Mouse (Mus musculus): Measurements from ENCODE around the gene Gpr152. TPM values are rescaled to one million over a fixed set of nuclear protein-coding genes. Genes with fewer than 3 reads are reported as not detected.
A peak's percentile ranks its signal among the peaks of the same experiment; 100 is the strongest.
"Not testable (repeated sequence)": the region's sequence is repeated elsewhere in the genome, so short reads cannot be mapped to it uniquely, and the experiment has no call there.

Gene Gpr152
- polyA plus RNA-seq, 1 experiment from 2014 or later: not detected

DNA sequence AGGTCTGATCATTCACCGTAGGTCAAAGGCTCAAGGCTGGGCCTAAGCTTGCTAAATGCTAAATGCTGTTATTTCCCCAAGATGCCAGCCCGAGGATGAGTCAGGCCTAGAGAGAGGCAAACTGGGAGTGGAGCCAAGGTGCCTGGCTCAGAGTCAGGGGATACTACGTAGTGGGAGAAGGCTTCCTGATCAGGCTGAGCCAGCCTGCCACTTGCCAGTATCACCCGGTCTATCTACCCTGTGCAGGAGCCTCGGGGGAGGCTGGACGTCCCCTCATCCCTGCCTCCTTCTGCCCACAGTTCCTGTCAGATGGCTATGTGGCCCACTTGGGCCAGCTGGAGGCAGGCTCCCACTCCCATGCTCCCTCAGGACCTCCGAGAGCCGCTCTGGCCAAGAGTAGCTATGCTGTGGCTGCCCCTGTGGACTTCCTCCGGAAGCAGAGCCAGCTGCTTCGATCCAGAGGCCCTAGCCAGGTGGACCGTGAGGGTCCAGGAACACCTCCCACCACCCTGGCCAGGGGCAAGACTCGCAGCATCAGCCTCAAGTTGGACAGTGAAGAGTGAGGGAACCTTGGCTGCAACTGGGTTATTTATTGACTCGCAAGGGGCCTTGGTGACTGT is 26.3 kb upstream of the Gpr152 start:
- Histone ChIP-seq H3K27me3 (no peaks in the 10 kb centered on the region), H3K4me3 (no peak overlapping the region), H3K27ac (no peak overlapping the region), H3K9me3 (no peaks in the 10 kb centered on the region), H3K4me2 (replicated peaks) (no peak overlapping the region), H3K9ac (no peak overlapping the region; the same call in 1 of the 2 replicates), H3K36me3 (peaks cover 68% of the 10 kb centered on the region), H3K4me1 (peaks cover 7% of the 10 kb centered on the region; the same call in 1 of the 2 replicates)
- no peak for ATAC-seq (ENCODE audit: insufficient number of reproducible peaks, insufficient read depth, low FRiP score, low TSS enrichment)
- WGBS: 73% methylated on average over 13 of the region's 13 CpGs

DNA sequence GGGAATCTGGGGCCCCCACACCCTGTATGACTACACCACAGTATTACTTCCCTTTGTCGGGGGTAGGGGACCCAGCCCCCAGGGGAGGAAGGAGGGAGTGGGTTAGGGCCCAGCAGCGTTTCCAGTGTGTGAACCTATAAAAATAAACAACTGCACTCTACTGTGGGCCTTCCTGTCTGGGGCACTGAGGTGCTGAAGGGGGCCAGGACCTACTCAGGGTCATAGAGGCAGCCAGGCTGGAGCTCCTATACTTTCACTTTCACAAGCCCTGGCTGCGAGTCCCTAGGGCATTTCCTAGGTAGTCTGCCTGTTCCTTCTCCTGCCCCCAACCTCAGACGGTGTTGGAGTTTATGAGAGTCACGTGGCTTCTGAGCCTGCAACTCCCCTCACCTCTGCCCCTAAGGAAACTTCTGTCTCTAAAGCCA is 25.8 kb upstream of the Gpr152 start:
- Histone ChIP-seq H3K4me1 (peaks cover 7% of the 10 kb centered on the region; the same call in 1 of the 2 replicates), H3K36me3 (peaks cover 69% of the 10 kb centered on the region), H3K9ac (no peak overlapping the region), H3K4me2 (replicated peaks) (no peak overlapping the region), H3K27ac (no peak overlapping the region), H3K4me3 (no peak overlapping the region), H3K9me3 (no peaks in the 10 kb centered on the region), H3K27me3 (no peaks in the 10 kb centered on the region)
- 48% methylated on average over 5 of the region's 5 CpGs for WGBS
- ATAC-seq (ENCODE audit: insufficient number of reproducible peaks, insufficient read depth, low FRiP score, low TSS enrichment): no peak

DNA sequence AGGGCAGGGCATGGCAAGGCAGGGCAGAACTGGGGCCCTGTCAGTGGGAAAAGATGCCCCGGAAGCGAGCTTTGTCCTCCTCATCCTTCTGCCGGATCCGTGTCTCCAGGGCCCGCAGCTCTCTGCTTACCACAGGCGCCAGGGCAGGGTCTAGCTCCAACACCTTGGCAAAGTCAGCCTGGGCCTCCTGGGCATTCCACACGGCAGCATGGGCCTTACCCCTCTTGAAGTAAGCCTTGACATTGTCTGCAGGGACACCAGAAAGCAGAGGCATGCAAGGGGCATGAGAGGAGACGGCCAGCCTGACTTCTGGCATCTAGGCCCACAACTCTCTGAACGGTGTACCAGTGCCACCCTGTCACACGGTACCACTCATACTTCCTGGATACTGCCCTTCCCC is 25.0 kb upstream of the Gpr152 start:
- 88% methylated on average over 10 of the region's 10 CpGs for WGBS
- no peak for ATAC-seq (ENCODE audit: insufficient number of reproducible peaks, insufficient read depth, low FRiP score, low TSS enrichment)
- H3K4me3 ChIP-seq: no peak overlapping the region

DNA sequence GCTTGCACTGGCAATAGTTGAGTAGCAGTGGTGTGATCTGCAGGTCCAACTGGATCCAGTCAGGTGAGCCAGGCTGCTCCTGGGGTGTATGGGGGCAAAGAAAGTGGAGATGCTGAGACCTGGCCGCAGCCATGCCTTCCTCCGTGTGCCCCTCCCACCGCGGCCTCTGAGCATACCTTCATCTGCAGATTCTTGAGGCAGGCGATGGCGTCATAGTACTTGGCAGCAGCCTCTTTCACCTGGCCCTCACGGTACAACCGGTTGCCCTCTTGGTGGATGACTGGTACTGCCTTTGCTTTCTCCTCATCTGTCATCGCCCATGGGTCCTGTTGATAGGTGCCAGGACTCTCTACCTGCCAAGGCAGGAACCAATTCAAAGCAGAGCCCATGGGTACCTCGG is 24.4 kb upstream of the Gpr152 start:
- peaks cover 69% of the 10 kb centered on the region for H3K36me3 ChIP-seq
- no peaks in the 10 kb centered on the region for H3K9me3 ChIP-seq
- no peak for ATAC-seq (ENCODE audit: insufficient number of reproducible peaks, insufficient read depth, low FRiP score, low TSS enrichment)
- no peak overlapping the region for H3K4me3 ChIP-seq
- H3K9ac ChIP-seq: no peak overlapping the region
- no peak overlapping the region for H3K4me2 ChIP-seq (replicated peaks)
- H3K4me1 ChIP-seq: peaks cover 8% of the 10 kb centered on the region; the same call in 1 of the 2 replicates
- no peaks in the 10 kb centered on the region for H3K27me3 ChIP-seq
- 95% methylated on average over 10 of the region's 10 CpGs for WGBS
- no peak overlapping the region for H3K27ac ChIP-seq

More for the DNA sequence above, 25.0 kb upstream of the Gpr152 start:
- Histone ChIP-seq H3K27ac (no peak overlapping the region), H3K4me1 (peaks cover 7% of the 10 kb centered on the region; the same call in 1 of the 2 replicates), H3K9ac (no peak overlapping the region), H3K36me3 (peaks cover 69% of the 10 kb centered on the region), H3K4me2 (replicated peaks) (no peak overlapping the region), H3K9me3 (no peaks in the 10 kb centered on the region), H3K27me3 (no peaks in the 10 kb centered on the region)

DNA sequence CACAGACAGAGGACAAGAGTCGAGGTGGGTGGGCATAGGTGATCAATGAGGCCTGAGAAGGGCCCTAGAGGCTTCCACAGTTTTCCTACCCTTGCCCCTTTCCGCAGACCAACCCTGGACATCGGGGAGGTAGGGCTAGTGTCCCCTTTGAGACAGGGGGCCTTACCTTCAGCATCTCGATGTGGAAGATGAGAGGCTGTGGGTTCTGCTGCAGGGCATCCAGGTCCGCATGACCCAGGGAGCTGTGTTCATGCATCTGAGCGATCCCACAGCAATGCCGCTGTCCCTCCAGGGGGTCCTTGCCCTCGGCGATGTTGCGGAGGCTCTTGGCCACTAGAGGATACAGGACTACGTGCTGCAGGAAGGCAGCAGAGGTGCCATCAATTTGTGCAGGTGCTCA is 23.8 kb upstream of the Gpr152 start:
- Histone ChIP-seq H3K27me3 (no peaks in the 10 kb centered on the region), H3K27ac (no peak overlapping the region), H3K4me3 (no peak overlapping the region), H3K9ac (no peak overlapping the region), H3K4me2 (replicated peaks) (no peak overlapping the region), H3K36me3 (peaks cover 69% of the 10 kb centered on the region), H3K4me1 (peaks cover 15% of the 10 kb centered on the region; the same call in 1 of the 2 replicates), H3K9me3 (no peaks in the 10 kb centered on the region)
- 86% methylated on average over 11 of the region's 11 CpGs for WGBS
- no peak for ATAC-seq (ENCODE audit: insufficient number of reproducible peaks, insufficient read depth, low FRiP score, low TSS enrichment)

DNA sequence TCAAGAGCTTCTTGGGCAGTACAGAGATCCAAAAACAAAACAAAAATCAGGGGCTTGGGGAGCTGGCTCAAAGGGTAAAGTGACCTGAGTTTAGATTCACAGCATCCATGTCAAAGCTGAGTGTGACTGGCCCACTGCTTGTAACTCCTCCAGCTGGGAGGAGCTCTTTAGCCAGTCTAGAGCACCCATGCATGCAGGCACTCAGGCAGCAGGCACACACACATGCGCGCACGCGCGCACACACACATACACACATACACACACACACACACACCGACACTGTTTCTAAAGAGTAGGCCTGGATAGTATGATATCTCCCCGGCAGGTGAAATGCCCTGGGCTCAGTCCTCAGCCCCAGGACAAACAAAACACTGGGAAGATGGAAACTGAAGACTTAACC is 22.6 kb upstream of the Gpr152 start:
- Histone ChIP-seq H3K27ac (no peak overlapping the region), H3K4me3 (no peak overlapping the region), H3K4me1 (peaks cover 16% of the 10 kb centered on the region; the same call in 1 of the 2 replicates), H3K4me2 (replicated peaks) (no peak overlapping the region), H3K36me3 (peaks cover 62% of the 10 kb centered on the region), H3K9ac (no peak overlapping the region), H3K9me3 (no peaks in the 10 kb centered on the region), H3K27me3 (no peaks in the 10 kb centered on the region)
- no peak for ATAC-seq (ENCODE audit: insufficient number of reproducible peaks, insufficient read depth, low FRiP score, low TSS enrichment)
- WGBS: 98% methylated on average over 7 of the region's 7 CpGs

DNA sequence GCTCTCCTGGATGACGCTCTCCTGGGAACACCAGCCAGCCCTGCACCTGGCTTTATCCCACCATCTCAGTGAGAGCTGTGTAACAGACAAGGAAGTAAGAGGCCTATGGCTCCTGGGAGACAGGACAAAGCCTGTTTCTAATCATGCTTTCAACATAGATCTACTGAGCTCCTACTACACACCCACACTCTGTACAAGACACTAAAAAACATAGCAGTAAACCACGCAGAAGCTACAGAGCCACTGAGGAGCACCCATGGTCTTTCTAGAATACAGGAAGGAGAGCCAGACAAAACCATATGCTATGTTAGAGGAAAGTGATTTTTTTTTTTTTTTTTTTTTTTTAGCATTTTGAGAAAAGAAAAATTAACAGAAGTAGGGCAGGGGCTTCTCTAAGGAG is 21.2 kb upstream of the Gpr152 start:
- peaks cover 14% of the 10 kb centered on the region; the same call in 1 of the 2 replicates for H3K4me1 ChIP-seq
- ATAC-seq (ENCODE audit: insufficient number of reproducible peaks, insufficient read depth, low FRiP score, low TSS enrichment): no peak
- H3K4me3 ChIP-seq: no peak overlapping the region
- no peaks in the 10 kb centered on the region for H3K9me3 ChIP-seq
- H3K4me2 ChIP-seq (replicated peaks): no peak overlapping the region
- no peak overlapping the region for H3K9ac ChIP-seq
- H3K27me3 ChIP-seq: no peaks in the 10 kb centered on the region
- 86% methylated on average over 2 of the region's 2 CpGs for WGBS
- H3K27ac ChIP-seq: no peak overlapping the region
- peaks cover 50% of the 10 kb centered on the region for H3K36me3 ChIP-seq

DNA sequence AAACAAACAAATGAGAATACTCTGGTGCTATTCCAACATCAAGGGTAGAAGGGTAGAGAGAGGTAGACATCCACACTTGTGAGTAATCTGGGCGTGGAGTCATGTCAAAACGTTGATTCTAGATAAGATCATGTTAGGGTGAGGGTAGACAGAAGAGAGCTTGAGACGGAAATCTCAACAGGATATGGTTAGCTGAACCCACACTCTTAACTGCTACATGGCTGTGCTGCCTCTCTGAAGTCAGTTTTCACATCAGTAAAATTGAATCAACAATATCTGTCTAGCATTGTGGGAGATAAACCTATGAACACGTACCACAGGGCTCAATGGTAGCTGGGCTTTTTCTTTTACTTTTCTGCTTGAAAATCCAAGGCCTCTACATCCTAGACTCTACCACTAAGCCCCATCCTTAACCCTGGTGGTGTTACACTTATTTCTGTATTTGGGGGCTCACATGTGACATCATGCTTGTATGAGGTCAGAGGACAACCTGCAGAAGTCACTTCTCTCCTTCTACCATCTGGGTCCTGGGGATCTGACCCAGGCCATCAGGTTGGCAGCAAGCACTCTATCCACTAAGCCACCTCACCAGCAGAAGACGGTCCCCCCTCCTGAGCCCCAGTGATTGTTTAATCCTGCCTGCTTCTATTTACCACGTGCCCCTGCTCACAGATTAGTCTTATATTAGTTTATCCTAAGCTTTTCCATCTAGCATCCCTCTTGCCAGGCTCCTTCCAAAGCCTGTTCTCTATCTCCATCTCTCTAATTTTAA is 19.7 kb upstream of the Gpr152 start:
- Histone ChIP-seq H3K27me3 (no peaks in the 10 kb centered on the region), H3K36me3 (peaks cover 34% of the 10 kb centered on the region), H3K9ac (no peak overlapping the region), H3K9me3 (no peaks in the 10 kb centered on the region), H3K27ac (no peak overlapping the region), H3K4me1 (0 out of 2 replicates have a peak, but pooled peaks cover 9% of the 10 kb centered on the region), H3K4me2 (replicated peaks) (peak overlapping the region; percentile 54), H3K4me3 (peak overlapping the region; percentile 51; the same call in 1 of the 2 replicates)
- WGBS: 88% methylated on average over 6 of the region's 6 CpGs
- no peak for ATAC-seq (ENCODE audit: insufficient number of reproducible peaks, insufficient read depth, low FRiP score, low TSS enrichment)

DNA sequence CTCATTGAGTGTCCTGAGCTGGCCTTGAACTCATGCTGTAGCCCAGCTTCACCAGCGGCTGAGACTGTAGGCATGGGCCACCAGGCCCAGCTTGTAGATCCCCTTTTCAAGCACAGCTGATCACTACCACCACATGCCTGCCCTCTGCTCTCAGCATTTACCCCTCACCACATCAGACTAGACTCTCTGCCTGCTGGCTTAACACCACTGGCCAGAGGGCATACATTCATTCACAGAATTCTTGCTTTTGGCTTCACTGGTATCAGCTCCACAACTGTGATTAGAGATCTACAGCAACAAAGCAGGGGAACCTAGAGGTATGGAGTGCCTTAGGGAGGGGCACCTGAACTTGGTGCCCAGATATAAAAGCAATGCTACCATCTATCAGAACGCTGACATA is 19.1 kb upstream of the Gpr152 start:
- no peak for ATAC-seq (ENCODE audit: insufficient number of reproducible peaks, insufficient read depth, low FRiP score, low TSS enrichment)
- 95% methylated on average over 2 of the region's 2 CpGs for WGBS

DNA sequence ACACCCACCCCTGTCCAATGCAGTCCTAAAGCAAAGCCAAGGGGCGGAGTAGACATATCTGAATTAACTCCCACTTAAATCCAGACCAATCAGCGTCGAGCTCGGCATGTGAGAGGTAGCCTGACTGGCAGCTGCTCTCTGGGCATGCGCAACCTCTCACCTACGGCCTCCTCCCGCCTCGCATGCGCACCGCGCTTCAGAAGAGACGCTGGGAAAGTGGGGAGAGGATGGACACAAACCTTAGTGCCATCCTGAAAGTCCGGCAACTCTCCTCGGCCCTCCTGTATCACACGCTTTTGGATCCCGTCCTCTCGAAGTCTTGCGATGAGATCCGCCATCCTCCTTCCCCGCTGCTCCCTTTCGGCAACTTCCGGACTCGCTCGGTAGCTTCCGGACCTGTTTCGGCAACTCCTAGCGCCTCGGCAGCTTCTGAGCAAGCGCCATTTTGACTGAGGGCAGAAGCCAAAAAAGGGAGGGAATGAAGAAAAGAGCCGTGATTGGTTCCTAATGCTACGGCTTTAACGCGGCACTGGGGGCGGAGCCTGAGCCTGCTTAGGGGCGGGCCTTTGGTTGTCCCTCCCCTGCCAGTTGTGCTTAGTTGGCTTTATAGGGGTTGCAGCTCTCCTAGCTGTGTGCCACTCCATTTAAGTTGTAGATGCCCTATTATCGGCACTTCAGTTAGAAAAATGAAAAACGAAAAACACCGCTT is 18.3 kb upstream of the Gpr152 start:
- ATAC-seq (ENCODE audit: insufficient number of reproducible peaks, insufficient read depth, low FRiP score, low TSS enrichment): peak; percentile 44
- 0 out of 2 replicates have a peak, but pooled peaks cover 9% of the 10 kb centered on the region for H3K4me1 ChIP-seq
- peak overlapping the region; percentile 84 for H3K27ac ChIP-seq
- peak overlapping the region; percentile 60 for H3K9ac ChIP-seq
- H3K27me3 ChIP-seq: no peaks in the 10 kb centered on the region
- H3K36me3 ChIP-seq: peaks cover 22% of the 10 kb centered on the region
- H3K4me3 ChIP-seq: peak overlapping the region; percentile 51
- peak overlapping the region; percentile 54 for H3K4me2 ChIP-seq (replicated peaks)
- no peaks in the 10 kb centered on the region for H3K9me3 ChIP-seq
- 3% methylated on average over 38 of the region's 38 CpGs for WGBS

More for the DNA sequence above, 19.1 kb upstream of the Gpr152 start:
- Histone ChIP-seq H3K27me3 (no peaks in the 10 kb centered on the region), H3K4me1 (0 out of 2 replicates have a peak, but pooled peaks cover 9% of the 10 kb centered on the region), H3K9me3 (no peaks in the 10 kb centered on the region), H3K4me2 (replicated peaks) (peak overlapping the region; percentile 54), H3K9ac (no peak overlapping the region), H3K4me3 (peak overlapping the region; percentile 51), H3K27ac (no peak overlapping the region), H3K36me3 (peaks cover 28% of the 10 kb centered on the region)

DNA sequence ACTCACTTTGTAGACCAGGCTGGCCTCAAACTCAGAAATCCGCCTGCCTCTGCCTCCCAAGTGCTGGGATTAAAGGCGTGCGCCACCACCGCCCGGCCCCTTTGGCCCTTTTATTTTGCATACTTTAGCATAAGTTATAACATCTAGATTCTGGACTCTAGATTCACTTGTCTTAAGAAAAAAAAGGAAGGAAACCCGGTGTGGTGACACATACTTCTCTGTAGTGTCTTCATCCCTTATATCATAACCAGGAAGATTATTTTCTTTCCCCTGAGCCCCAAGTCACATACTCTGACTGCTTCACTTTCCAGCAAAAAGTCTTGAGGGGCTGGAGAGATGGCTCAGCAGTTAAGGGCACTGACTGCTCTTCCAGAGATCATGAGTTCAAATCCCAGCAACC is 17.7 kb upstream of the Gpr152 start:
- H3K4me3 ChIP-seq; H3K27ac ChIP-seq; ATAC-seq (ENCODE audit: insufficient number of reproducible peaks, insufficient read depth, low FRiP score, low TSS enrichment); H3K27me3 ChIP-seq; H3K9me3 ChIP-seq; H3K9ac ChIP-seq: not testable (repeated sequence)
- Histone ChIP-seq H3K4me2 (replicated peaks) (peak overlapping the region; percentile 54; the same call in 1 of the 2 replicates), H3K4me1 (peaks cover 15% of the 10 kb centered on the region), H3K36me3 (peaks cover 15% of the 10 kb centered on the region)
- WGBS: 62% methylated on average over 6 of the region's 6 CpGs

Data from embryonic facial prominence, embryonic 12.5 days (tissue).